In genomic region chr8:95748028-95748427, GRCm38 (mm10) we compare ENCODE assay signal across 27 mouse cellular contexts.
"Had no signal": no experiment of that assay in that cellular context is flagged by ENCODE, and none has a peak within 500 bp of the region (broad histone marks: within the 10 kb centered on the region; RNA-seq: fewer than 3 reads in every experiment).

No protein-coding gene starts in this region.

- H3K27ac ChIP-seq: limb, embryonic 10.5 days; limb, embryonic 12.5 days; limb, embryonic 13.5 days; limb, embryonic 15.5 days; liver, embryonic 12.5 days; liver, embryonic 13.5 days; liver, embryonic 14.5 days; liver, embryonic 15.5 days; lung, embryonic 15.5 days; macrophage; midbrain, embryonic 10.5 days; midbrain, embryonic 12.5 days; midbrain, embryonic 13.5 days; midbrain, embryonic 15.5 days had no signal

- H3K4me2 ChIP-seq: limb, embryonic 12.5 days; limb, embryonic 13.5 days; limb, embryonic 15.5 days; liver, embryonic 11.5 days; liver, embryonic 12.5 days; liver, embryonic 13.5 days; liver, embryonic 15.5 days; lung, embryonic 14.5 days; lung, embryonic 15.5 days; midbrain, embryonic 11.5 days; midbrain, embryonic 12.5 days; midbrain, embryonic 13.5 days; midbrain, embryonic 15.5 days had no signal

- H3K27me3 ChIP-seq: limb, embryonic 12.5 days; limb, embryonic 13.5 days; limb, embryonic 15.5 days; liver, embryonic 12.5 days; liver, embryonic 13.5 days; liver, embryonic 15.5 days; lung, embryonic 15.5 days; megakaryocyte, embryonic 14.5 days; midbrain, embryonic 12.5 days; midbrain, embryonic 13.5 days; midbrain, embryonic 15.5 days had no signal

- DNase-seq: left cerebral cortex, postnatal 4 days; liver; liver, embryonic 13.5 days; liver, postnatal 0 days; lung, adult 2 months; lung, embryonic 14.5 days; lung, postnatal 10 days; lung, postnatal 14 days; lung, postnatal 36 days; lung, postnatal 4 days; midbrain, embryonic 14.5 days had no signal

- H3K4me3 ChIP-seq: limb, embryonic 10.5 days; limb, embryonic 12.5 days; limb, embryonic 13.5 days; limb, embryonic 15.5 days; liver, embryonic 12.5 days; liver, embryonic 13.5 days; liver, embryonic 15.5 days; lung, embryonic 15.5 days; megakaryocyte, embryonic 14.5 days; midbrain, embryonic 10.5 days; midbrain, embryonic 12.5 days; midbrain, embryonic 13.5 days; midbrain, embryonic 15.5 days had no signal
